Mouse (Mus musculus) spleen, embryonic (tissue): Measurements from ENCODE around the gene Exosc9.

Experiments
- CTCF ChIA-PET: fragments of 350-600 bp; sonication (Branson Sonifier 250); formaldehyde crosslinking; loops from one replicate; lab custom pipeline; 2022; lab: Charles Lee

Gene Exosc9

DNA sequence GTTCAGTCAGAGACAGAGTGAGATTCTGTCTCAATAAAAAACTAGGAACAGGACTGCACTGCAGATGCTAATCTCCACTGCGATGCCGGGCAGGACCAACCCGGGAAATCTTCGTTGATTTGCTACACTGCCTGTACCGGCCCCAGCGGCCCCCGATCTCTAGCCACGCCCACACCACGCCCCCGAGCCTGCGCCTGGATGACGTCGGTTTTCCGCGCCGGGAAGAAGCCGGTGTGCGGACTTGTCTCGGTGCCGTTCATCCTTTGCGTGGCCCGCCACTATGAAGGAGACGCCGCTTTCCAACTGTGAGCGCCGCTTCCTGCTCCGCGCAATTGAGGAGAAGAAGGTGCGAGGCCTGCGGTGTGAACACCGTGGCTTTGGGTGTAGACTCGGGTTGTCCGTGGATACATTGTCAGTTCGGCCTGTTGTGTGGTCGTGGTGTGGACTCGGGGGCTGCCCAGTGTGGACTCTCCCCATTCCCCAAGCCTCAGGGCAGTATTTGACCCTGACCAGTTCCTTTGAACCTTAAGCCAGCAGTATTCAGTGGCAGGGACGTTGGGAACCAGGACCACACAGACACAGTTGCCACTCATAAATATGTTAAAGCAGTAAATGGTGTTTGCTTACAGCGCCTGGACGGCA, at the start of gene Exosc9:
TSS of gene Exosc9 (plus strand) at position 201 of the 642 bp plus-strand sequence.
- CTCF ChIA-PET = interaction anchor here (0.7 kb wide), 1 partner anchor 50 kb away, joined by 3 read pairs; no protein-coding TSS in a partner anchor

DNA sequence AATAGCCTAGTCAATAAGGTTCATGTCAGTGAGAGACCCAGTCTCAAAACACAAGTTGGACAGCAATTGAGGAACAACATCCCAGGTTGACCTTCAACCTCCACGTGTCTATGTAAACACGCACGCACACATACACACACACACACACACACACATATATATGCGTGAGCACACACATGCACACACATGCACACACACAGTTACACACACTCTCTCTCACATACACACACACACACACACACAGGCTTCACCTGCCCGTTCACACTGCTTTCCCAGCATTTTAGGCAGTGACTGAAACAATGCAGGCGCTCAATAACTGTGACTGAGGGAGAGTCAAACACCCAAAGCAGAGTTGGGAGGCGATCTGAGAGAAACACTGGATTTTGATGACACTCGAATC, 47.1 kb upstream of the Exosc9 start:
- CTCF ChIA-PET = no interaction called here

DNA sequence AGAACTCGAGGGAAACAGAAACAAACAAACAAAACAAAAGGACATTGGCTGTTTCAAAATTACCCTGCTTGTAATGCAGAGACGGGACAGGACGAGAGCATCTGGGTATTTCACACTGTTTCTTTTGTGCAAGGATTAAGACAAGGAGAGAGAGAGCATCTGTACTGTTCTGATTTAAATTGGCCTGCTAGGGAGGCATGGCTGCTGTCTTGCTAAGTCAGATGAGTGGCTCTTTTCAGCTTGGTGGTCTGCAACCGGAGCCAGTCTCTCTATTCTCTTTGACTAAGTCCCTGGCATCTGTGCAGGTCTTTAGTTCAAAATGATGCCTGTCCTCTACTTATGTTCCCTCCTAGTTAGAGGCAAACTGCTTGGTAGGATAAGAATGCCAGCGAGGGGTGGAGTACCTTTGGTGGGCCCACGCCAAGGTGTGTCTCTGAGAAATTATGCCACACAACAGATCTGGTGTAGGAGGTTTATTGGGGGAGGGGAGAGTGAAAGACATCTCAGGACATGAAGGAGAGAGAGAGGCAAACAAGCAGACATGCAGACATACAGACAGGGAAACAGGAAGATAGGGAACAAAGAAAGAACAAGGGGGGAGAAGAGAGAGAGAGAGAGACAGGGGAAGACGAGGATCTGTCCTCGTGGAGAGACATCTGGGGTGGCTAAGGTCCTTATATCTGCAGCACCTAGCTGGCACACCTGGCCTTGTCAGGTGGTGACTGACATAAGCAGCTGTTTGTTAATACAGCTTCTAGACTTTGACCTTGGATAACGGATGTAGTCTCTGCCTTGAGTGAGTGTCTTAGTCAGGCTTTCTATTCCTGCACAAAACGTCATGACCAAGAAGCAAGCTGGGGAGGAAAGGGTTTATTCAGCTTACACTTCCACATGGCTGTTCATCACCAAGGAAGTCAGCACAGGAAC, 46.3 kb upstream of the Exosc9 start:
- CTCF ChIA-PET = no interaction called here

GRCm38 (mm10) chr3:36511491-36511890, 40.9 kb upstream of the Exosc9 start:
- CTCF ChIA-PET = no interaction called here

DNA sequence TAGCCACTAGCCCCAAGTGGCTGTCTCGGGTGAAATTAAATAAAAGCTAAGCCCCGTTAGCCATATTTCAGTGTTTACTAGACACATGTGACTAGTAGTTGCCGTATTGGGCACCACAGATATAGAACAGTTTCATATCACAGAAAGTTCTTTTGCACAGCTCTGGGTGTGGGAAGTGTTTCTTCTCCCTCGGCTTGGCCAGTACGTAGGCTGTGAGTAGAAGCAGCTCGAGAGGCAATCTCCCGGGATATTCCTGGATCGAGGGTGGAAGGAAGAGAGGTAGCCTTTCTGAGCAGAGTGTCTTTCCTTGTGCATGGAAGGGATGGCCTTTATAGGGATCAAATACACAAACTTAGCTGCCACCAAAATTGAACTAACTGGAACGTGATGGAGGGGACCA, 36.2 kb upstream of the Exosc9 start:
- CTCF ChIA-PET = no interaction called here

- CTCF ChIA-PET = no interaction called here
These were observed 31.0 kb upstream of the Exosc9 start, which contains the start of gene Gm11549 for GRCm38 (mm10) chr3:36521073-36522060. Gene Gm11549, minus strand, starts transcription at chr3:36521813.

- CTCF ChIA-PET = no interaction called here
These were observed 30.3 kb upstream of the Exosc9 start for GRCm38 (mm10) chr3:36522137-36522536.

- CTCF ChIA-PET = no interaction called here
These were observed 27.9 kb upstream of the Exosc9 start for GRCm38 (mm10) chr3:36524466-36524865.

DNA sequence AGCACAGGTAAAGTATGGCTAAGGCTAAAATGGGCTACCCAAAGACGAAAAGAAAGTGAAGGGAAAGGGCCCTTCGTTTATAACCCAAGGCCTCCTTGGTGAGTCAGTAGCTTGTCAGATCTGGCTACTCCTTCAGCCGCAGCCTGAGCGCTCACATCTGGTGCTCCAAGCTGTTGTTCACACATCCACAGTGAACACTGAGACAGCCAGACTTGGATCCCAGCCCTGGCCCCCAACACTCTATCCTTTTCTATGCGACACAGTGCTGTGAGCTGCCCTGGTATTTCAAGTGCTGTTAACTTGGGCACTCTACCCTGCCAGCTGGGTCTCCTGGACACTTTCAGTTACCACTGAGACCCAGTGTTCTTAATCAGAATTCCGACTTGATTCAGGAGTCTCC, 22.1 kb upstream of the Exosc9 start:
- CTCF ChIA-PET = no interaction called here

- CTCF ChIA-PET = no interaction called here
These were observed 21.6 kb upstream of the Exosc9 start for GRCm38 (mm10) chr3:36530781-36531180.

DNA sequence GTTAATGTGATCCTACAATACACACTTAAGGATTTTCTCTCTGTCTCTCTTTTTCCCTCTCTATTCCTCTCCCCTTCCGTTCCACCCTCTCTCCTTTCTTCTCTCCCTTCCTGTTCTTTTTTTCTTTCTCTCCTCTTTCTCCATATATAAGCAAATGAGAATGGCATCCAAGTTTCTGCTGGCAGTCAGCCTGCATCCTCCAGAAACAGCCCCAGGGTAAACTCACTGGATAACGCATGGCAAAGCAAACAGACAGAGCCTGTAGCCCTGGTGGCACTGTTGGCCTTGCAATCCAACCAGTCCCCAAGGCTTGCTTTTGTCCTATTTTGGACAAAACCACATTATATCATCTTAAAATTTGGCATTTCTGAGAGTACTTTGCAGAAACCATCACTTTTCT, 21.2 kb upstream of the Exosc9 start:
- CTCF ChIA-PET = no interaction called here

- CTCF ChIA-PET = no interaction called here
These were observed 20.3 kb upstream of the Exosc9 start for GRCm38 (mm10) chr3:36531979-36532542.

DNA sequence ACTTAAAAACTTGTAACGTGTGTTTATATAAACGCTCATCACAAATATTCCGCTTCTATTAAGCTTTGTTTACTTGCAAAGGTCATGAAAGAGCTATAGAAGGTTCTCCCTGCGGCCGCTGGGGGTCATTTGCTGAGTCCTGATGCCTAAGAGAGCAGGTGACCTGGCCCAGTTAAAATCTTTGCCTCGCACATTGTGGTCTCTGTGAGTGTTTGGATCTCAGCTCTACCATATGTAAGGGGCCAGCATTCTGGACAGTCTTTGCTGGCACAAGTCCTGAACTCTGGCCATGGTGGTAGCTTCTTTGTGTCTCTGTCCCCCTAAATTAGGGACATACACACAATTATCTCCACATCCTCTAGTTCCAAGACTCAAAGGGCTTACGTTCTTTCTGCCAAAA, 19.7 kb upstream of the Exosc9 start:
- CTCF ChIA-PET = no interaction called here

- CTCF ChIA-PET = no interaction called here
These were observed 19.2 kb upstream of the Exosc9 start for GRCm38 (mm10) chr3:36533201-36533672.

- CTCF ChIA-PET = no interaction called here
These were observed 16.4 kb upstream of the Exosc9 start for GRCm38 (mm10) chr3:36536041-36536440.

- CTCF ChIA-PET = no interaction called here
These were observed 14.5 kb upstream of the Exosc9 start for GRCm38 (mm10) chr3:36537701-36538470.

- CTCF ChIA-PET = no interaction called here
These were observed 11.7 kb upstream of the Exosc9 start for GRCm38 (mm10) chr3:36540756-36541155.

DNA sequence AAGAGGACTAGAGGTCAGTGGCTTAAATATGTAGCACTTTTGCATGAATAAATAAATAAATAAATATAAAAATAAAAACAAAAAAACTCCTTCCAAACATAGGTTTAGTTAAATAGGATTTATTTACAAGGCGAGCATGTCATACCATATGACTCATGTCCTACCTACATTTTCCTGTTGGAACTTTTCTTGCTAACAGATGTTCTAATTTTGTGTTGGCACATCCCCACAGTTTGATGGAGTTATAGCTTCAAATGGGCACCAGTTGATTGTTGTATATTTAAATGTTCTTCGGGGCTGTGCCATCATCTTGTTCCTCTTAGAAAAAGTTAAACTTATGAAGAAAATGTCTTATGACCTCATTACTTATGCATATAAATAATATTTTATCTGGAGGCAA, 11.0 kb upstream of the Exosc9 start:
- CTCF ChIA-PET = no interaction called here

DNA sequence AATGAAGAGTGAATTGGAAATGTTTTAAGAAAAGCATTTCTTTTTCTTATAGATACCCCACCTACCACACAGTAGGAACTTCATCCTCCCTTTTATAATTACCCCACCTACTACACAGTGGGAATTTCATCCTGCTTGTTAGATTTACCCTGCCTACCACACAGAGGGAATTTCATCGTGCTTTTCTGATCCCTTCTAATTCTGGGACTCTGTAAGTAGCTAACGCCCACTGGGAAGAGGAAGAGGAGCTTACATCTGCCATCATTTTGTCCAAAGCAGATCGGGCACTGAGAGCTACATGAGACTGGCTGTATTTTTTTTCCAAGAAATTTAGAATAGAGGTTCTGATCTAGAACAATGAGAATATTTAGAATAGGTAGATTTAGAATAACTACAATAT, 7.4 kb upstream of the Exosc9 start:
- CTCF ChIA-PET = no interaction called here

DNA sequence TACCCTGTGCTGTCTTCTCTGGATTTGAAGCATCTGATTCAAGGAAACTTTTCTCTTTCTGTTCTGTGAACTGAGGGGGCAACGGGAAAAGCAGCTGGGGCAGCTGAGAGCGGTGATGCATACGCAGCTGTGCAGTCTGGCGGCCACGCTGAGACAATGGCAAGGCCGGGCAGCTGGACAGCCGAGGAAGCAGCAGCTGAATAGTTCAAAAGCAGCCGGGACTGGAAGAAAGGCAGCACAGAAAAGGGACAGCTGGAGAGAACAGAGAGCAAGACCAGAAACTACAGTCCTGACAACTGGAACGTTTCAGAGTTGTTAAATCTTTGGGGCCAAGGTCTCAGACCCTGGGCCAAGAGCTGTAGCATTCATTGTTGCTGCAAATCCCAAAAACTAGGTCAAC, 1.1 kb upstream of the Exosc9 start:
- CTCF ChIA-PET = no interaction called here
